Mouse (Mus musculus) Muller cell, postnatal 12 days (primary cell): Measurements from ENCODE around the gene Brd1.
A peak's percentile ranks its signal among the peaks of the same experiment; 100 is the strongest.
"Not testable (repeated sequence)": the region's sequence is repeated elsewhere in the genome, so short reads cannot be mapped to it uniquely, and the experiment has no call there.

Experiments used
- DNase-seq: peaks from one replicate; pipeline ENCODE4 v3.0.0-alpha.2; 2015; ENCODE audit errors: inconsistent ontology term

Gene Brd1

DNA sequence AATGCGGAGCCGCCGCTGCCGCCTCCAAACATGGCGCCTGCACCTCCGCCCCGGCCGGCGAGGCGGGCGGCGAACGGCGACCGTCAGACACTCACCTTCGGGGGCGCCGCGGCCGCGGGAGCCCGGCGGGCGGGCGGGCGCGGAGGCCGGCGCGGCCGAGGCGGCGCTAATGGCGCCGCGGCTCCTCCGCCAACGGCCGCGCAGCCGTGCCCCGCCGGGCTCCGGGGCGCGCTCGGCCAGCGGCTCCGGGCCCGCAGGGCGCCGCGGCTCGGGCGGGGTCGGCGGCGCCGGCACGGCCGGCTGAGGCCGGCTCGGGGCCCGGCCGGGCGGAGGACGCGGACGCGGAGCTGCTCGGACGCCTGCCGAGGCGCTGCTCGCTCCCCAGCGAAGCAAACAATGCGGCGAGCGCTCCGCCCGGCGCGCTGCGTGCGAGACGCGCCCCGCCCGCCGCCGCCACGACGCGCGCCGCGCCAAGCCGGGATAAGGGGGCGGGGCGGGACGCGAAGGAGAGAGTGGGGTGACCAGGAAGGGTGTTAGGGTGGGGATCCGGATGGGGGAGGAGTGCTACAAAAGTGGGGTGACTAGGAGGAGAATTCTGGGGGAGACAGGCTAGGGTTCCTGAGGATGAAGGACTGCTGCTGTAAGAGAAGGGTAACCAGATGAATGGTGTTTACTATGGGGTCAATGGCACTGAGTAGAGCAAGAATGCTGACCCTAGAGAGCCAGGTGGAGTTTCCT is at the start of gene Brd1:
TSS of gene Brd1 (minus strand) at position 400 of the 738 bp plus-strand sequence.
- DNase-seq: peak; percentile 81

DNA sequence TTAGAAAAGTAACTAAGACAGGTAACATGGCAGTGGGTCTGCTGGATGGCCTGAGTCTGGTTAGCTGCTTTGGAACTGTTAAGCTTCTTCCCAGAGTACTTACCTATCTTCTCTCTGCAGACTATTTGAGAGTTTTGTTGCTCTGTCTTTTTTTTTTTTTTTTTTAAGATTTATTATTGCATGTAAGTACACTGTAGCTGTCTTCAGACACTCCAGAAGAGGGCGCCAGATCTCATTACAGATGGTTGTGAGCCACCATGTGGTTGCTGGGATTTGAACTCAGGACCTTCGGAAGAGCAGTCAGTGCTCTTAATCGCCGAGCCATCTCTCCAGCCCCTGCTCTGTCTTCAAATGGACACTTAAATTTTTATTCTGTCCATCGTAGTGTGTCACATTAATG is 40.6 kb upstream of the Brd1 start:
- not testable (repeated sequence) for DNase-seq

DNA sequence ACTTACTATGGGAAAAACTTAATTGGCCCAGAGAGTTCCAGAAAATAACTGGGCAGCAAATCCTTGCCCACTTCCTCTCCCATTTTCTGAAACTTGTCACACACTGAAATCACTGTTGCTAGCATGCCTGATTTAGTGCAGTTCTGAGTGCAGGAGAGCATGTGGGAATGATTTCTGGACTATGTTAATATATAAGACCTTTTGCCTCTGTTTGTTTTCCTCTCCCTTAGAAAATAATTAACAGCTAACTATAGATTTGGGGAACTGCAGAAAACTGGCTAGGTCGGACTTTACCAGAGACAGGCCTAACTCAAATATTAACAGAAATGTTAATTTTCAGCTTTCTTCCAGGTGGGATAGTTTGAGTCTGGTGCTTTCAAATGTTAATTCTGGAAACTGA is 34.5 kb upstream of the Brd1 start:
- no peak for DNase-seq

DNA sequence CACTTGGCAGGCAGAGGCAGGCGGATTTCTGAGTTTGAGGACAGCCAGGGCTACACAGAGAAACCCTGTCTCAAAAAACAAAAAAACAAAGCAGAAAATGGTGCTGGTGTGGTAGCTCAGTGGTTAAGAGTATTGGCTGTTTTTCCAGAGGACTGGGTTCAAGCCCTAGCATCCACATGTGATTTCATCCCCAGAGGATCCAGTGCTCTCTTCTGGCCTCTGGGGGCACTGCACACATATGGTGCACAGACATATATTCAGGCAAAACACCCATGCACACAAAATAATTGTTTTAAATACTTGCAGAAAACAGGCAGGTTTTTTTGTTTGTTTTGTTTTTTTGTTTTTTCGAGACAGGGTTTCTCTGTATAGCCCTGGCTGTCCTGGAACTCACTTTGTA is 32.1 kb upstream of the Brd1 start:
- DNase-seq: not testable (repeated sequence)

DNA sequence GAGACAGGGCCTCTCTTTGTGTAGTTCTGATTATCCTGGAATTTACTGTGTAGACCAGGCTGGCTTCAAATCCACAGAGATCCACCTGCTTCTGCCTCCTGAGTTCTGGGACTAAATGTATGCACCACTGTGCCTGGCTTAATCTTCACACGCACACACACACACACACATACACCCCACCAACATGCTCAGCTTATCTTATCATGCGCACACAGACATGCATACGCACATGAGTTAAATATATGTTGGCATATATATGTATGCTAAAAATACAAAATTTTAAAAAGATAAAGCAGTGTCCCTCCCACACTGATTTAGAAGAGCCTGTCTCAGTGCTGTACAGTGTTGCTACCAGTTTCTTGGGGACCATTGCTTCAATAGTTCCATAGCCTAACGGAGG is 27.5 kb upstream of the Brd1 start:
- no peak for DNase-seq

DNA sequence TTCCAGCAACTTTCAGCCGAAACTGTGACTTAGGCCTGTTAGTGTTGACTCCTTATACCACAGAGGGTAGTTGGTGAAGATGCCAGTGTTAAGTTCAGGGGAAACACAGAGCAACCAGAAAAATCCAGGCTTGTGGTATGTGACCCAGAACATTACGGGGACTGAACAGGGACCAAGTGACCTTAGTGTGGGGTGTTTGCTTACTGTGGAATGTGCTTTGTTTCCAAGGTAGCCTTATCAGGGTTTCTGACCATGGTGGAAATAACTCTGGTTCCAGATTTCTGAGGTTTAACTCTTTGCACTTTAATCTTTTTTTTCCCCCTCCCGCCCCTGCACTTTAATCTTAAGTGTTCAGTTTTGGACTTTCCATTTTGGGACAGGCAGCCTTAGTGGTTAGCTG is 24.0 kb upstream of the Brd1 start:
- DNase-seq: no peak

DNA sequence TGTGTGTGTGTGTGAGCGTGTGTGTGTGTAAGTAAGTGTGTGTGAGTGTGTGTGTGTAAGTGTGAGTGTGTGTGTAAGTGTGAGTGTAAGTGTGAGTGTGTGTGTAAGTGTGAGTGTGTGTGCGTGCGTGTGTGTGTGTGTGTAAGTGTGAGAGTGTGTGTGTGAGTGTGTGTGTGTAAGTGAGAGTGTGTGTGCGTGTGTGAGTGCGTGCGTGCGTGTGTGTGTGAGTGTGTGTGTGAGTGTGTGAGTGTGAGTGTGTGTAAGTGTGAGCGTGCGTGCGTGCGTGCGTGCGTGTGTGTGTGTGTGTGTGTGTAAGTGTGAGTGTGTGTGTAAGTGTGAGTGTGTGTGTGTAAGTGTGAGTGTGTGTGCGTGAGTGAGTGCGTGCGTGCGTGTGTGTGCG is 21.7 kb upstream of the Brd1 start:
- DNase-seq: no peak

DNA sequence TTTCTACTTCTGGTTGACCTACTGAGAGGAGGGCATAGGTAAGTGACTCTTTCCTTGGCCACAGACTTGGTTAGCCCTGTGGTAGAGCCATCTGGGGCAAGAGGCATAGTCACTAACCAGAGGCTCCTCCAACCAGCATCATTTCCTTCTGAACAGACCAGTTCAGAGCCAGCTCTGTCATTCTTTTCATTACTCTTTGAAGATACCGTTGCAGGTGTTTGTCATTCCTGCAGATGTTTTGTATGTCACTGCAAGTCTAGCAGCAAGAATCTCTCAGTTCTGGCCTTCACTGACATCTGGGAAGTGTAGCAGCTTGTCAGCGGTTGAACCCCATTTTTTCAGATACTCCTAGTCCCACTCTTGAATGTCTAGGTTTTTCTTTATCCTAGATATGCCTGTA is 20.9 kb upstream of the Brd1 start:
- DNase-seq: no peak

DNA sequence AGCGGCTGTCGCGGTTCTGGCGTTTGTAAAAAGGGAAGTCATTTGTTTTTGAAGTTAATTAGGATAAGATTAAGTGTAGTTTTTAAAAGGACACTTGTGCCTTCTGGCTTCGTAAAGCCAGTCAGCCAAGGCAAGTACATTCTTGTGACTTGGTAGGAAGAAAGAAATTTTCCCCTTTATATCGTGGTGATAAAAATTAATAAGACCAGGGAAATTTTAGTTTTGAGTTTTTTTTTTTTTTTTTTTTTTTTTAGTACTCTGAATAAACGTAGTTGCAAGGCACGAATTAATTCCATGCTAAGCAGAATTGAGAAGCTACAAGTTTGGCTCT is 18.3 kb upstream of the Brd1 start:
- no peak for DNase-seq

DNA sequence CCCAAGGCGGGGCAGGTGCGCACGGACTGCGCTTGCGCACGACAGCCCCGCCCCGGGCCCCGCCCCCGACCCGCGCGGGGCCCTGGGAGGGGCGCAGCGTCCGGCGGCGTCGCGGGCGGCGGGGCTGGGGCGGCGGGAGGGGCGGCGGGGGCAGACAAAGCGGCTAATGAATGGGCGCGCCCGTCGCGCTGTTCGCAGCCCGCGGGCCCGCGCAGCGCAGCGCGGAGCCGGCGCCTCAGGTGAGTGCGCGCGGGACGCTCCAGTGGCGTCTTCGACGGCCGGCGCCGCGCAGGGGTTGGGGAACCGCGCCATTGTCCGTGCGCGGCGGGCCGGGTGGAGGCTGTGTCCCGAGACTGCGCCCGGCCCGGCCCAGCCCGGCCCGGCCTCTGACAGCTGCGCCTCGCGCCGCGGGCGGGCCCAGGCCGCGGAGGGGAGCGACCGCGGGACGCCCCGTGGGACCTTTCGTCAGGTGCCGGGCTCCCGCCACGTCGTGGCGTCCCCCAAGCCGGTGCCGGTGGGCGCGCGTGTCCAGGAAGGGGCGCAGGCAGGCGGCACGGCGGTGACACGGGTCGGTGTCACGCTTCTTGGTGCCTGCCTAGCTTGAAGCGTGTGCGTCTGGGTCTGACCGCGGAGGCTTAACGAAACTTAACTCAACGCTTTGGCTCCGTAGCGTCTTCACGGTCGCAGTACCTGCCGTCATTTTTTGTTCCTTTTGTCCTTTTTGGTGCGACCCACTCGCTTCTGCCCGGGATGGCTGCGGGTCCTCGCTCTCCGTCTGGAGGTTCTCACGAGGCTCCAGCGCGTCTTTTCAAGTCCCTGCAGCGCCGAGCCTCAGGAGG is 17.8 kb upstream of the Brd1 start, which contains the start of gene Zbed4:
TSS of gene Zbed4 (plus strand) at position 97 of the 839 bp plus-strand sequence.
- DNase-seq: peak; percentile 70

DNA sequence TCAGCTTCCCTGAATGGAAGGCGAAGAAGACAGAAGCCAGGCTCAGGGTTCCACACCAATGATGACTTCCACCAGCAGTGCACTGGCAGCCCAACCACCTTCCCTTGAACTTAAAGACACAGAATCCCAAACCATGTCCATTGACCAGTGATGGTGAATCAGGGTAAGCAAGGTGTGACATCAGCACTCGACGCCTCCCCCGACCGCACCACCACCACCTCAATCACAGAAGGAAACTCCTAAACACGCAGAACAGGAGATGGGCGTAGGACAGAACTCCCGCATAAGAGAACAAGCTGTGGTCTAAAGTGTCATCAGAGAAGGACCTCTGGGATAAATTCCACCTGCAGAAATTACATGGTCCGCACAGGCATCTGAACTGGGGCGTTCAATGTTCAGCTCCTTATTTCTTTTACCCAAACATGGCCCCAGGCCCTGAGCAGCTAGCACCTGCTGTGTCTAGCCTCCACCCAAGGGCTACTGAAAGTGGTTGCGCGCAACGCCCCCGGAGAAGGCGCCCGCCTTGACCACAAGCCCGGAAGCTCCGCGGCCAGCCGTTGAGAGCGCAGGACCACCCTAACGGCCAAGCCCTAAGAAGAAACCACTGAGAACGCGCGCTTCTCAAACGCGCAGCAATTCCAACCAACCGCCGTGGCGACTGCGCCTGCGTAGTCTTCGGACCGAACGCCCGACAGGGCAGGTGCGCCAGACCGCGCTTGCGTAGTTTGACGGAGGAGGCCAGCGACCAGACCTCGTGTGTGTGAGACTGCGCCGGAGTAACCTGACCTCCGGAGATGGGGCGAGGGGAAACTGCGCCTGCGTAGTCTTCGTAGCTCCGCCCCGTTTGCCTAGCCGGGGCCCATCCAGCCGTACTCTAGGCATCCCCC is 16.9 kb upstream of the Brd1 start:
- peak; percentile 99 for DNase-seq

DNA sequence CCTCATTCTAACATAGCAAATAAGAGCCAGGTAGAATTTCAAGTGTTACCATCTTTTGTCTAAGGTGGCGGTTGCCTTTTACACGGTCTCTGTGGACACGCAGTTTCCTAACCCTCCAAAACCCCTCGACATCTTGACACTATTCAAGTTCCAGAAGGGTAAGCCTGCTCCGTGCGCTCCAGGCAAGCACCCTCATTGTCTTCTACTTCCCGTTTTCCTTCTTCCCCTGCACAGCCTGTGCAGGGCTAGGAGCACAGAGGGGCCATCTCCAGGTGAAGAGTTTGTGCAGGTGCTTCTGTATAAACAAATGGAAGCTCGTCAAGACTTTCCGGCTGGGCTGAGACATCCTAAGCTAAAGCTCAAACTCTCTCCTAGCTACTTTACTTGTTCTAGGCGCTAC is 16.0 kb upstream of the Brd1 start:
- no peak for DNase-seq

DNA sequence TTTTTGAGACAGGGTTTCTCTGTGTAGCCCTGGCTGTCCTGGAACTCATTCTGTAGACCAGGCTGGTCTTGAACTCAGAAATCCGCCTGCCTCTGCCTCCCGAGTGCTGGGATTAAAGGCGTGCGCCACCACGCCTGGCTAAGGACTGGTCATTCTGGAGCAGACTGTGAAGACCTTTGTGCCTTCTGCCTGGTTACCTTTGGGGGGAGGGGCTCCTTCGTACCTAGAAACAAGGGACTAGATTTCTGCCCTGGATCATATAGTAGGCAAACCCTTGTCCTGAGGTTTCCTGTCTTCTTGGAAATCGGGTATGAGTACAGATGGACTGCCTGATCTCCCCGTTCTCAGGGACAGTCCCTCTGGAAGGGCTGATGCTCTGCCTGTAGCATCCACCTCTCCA is 15.6 kb upstream of the Brd1 start:
- not testable (repeated sequence) for DNase-seq

DNA sequence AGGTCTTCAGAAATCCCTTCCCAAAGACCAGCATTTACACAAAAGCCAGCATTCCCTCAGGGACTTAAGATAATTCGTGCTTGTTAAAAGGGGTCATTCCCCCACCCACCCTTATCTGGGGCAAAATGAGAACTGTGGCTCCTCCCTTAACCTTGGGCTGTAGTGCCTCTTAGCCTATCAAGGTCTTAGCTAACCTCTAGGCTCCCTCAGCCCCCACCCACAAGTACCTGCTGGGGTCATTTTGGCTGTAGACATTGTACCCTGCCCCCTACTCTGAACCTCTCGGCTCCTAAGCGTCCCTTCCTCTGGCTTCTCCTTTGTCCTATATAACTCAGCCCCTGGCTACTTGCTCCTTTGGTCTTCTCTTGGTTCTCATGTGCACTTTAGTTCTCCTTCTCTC is 11.9 kb upstream of the Brd1 start:
- no peak for DNase-seq

DNA sequence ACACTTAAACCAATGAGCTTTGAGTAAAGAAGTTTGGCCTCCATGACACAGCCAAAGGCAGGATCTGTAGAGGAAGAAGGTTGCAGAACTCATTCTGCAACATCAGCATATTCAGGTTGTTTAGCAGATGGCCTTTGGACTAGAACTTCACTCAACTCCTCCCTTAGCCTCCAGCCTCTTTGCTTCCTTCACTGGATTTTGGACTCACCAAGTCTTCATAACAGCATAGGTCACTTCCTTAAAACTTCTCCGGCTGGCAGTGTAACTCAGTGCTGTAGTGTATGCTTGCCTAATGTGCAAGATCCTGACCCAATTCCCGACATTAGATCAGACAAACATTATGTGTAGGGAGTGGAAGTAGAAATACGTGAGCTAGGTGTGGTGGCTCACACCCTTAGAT is 11.3 kb upstream of the Brd1 start:
- DNase-seq: no peak

DNA sequence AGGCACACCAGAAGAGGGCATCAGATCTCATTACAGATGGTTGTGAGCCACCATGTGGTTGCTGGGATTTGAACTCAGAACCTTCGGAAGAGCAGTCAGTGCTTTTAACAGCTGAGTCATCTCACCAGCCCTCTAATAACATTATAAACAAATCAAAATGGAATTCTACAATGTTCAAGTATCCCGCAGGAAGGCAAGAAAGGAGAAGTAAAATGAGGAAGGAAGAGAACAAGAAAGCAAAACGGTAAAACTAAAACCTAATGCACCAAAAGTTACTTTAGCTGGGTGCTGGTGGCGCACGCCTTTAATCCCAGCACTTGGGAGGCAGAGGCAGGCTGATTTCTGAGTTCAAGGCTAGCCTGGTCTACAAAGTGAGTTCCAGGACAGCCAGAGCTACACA is 9.3 kb upstream of the Brd1 start:
- DNase-seq: not testable (repeated sequence)

DNA sequence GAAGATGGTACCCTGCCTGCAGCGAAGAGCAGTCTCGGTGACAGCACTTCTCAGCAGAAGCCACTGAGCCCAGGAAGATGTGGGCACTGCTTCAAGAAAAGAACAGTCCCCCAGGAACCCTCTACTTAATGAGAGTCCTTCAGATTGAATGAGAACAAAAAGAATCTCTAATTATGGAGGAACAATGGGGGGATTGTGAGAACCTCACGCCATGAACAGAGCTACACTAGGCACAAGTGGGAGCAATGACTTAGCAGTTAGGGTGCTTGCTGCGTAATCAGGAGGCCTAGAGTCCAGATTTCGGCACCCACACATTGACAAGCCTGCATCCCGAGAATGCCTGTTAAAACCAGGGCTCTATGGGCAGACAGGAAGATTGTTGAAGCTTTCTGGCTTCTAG is 7.3 kb upstream of the Brd1 start:
- DNase-seq: peak; percentile 60

DNA sequence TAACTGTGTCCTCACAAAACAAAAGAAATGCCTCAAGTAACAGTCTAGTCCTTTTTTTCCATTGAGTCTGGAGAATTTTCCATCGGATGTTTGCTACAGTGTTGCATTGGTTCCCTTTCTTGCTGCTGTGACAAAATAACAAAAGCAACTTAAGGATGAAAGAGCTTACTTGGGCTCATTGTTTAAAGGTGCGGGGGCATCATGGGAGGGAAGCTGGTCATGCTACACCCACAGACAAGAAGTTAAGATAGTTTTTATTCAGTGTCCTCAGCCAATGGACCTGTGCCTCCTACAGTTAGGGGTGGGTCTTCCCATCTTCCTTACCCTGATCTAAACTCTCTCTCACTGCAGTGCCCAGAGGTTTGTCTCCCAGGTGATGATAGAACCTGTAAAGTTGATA is 4.4 kb upstream of the Brd1 start:
- DNase-seq: no peak

DNA sequence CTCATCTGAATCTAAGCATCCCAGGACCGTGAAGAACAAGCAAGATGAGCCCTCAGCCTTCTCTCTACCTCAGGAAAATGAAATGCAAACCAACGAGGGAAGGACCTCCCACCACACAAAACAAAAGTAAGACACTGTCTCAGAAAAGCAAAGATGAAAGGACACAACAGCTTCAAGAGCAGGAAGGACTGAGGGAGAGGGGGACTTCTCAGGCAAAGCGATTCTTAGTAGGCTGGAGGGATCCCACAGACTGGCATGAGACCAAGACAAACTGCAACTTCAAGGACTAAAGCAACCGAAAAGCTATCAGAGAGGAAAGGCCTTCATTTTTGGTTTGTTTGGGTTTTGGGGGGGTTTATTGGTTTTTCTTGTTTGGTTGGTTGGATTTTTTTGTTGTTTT is 2.1 kb upstream of the Brd1 start:
- no peak for DNase-seq

DNA sequence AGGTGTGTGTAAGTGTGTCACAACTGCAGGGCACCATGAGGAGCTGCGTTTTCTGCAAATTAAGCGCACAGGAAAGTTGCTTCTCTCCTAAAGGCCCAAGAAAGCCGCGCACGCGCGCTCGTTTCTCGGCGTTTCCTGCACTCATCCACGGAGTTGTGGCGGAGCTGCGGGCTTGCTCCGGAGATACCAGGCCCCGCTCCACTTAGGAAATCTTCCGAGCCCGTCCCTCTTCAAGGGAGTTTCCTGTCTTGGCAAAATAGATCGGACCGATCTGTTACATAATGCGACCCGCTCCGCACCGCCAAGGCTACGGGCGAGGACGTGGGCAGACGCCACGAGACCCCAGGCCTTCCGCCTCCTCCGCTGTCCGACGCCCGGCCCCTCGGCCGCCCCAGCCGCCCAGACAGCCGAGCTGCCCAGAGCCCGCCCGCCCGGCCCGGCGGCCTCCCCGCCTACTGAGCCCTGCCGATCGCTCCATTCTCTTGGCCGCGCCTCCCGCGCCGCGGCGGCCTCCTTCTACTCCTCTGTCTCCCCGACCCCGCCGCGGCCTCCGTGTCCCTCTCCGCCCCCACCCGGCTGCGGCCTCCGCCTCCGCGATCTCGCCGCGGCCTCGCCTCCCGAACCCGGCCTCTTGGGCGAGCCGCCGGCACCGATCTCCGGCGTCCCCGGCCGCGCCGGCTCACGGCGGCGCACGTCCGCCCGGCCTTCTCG is 837 bp downstream of the Brd1 start:
- DNase-seq: peak; percentile 75

DNA sequence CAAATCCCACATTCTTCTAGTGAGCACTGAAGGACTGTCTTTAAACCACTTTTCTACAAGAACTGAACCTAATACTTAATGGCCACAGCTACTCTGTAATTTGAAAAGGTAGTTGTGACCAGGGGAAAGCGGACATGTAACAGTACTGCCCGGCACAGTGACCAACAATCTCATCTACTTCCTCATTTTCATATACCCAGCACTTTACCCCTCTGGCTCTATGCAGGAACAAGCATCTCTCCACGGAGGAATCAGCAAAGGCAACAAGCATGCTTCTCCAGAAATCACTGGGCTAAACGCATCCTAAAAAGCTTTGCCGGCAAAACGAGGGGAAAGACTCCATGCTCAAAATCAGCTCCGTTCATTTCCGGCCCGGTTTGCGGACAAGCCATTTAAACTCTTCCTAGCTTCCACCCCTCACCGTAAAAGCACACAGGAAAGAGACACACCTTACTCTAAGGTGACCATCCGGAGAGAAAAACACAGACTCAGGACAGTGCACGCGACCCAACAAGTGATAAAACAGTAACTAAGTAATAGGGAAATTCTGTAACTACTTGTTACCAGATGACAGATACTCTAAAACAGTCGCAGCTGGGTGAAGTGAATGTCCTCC is 1.5 kb downstream of the Brd1 start:
- no peak for DNase-seq
